Mouse (Mus musculus): ENCODE data around the gene Adam19. TPM values are rescaled to one million over a fixed set of nuclear protein-coding genes. Genes with fewer than 3 reads are reported as not detected.

The Adam19 gene
- polyA plus RNA-seq, 1 experiment from 2014 or later = 12.0 TPM

DNA sequence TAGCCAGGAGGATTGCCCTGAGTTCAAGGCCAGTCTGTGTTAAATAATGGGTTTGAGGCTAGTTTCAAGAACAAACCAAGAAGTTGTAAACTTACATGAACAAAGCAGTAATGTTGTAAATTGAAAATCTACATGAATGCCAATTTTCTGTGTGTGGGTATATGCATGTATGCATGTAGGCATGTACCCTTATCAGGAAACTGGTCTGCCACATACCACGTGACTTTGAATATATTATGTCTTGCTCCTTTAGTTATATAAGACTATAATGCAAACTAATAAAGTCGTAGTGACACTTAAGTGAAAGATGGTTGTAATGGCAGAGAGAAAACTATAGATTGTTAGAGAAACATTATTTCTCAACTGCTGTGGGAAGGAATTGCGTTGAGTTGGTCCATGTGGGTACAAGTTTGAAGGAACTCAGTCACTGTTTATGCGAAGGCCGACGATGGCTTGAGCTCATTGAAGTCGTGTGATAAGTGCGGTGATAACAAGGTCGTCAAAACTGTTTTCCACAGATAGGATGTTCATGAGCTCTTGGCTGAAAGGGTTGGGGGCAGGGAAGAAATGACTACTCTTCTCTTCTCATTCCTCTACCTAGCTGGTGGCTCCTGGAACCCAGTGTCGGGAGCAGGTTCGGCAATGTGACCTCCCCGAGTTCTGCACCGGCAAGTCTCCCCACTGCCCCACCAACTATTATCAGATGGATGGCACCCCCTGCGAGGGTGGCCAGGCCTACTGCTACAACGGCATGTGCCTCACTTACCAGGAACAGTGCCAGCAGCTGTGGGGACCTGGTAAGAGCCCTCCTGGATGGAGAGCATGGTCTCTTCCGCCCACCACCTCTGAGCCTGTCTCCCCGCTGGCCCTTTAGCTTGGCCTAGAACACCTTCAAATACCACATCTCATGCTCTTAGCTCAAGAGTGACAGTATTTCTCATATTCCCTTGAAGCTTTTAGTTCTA is 75.5 kb downstream of the Adam19 start:
- WGBS = 87% methylated on average over 17 of the region's 17 CpGs
- no peaks in the 10 kb centered on the region for H3K9me3 ChIP-seq (ENCODE audit: control insufficient read depth, low read length)
- no peak for ATAC-seq
- no peak overlapping the region for H3K9ac ChIP-seq (ENCODE audit: low read depth, low read length)
- no peaks in the 10 kb centered on the region for H3K4me1 ChIP-seq (ENCODE audit: control insufficient read depth, insufficient read depth, low read length)
- no peak overlapping the region for H3K27ac ChIP-seq (ENCODE audit: low read length)
- no peaks in the 10 kb centered on the region for H3K27me3 ChIP-seq (replicated peaks; ENCODE audit: control insufficient read depth, insufficient read depth, low read length)
- H3K36me3 ChIP-seq (ENCODE audit: control insufficient read depth, insufficient read depth, low read length) = 0 out of 2 replicates have a peak, but pooled peaks cover 4% of the 10 kb centered on the region
- H3K4me3 ChIP-seq (ENCODE audit: low read length) = no peak overlapping the region
- H3K4me2 ChIP-seq (ENCODE audit: low read depth, low read length) = no peak overlapping the region

GRCm38 (mm10) chr11:46134899-46135298 is 79.1 kb downstream of the Adam19 start:
- no peak for ATAC-seq
- H3K27ac ChIP-seq (ENCODE audit: low read length) = no peak overlapping the region
- no peaks in the 10 kb centered on the region for H3K27me3 ChIP-seq (replicated peaks; ENCODE audit: control insufficient read depth, insufficient read depth, low read length)
- WGBS = 79% methylated on average over 2 of the region's 2 CpGs
- H3K4me2 ChIP-seq (ENCODE audit: low read depth, low read length) = no peak overlapping the region
- H3K4me3 ChIP-seq (ENCODE audit: low read length) = no peak overlapping the region
- H3K36me3 ChIP-seq (ENCODE audit: control insufficient read depth, insufficient read depth, low read length) = 0 out of 2 replicates have a peak, but pooled peaks cover 6% of the 10 kb centered on the region
- no peak overlapping the region for H3K9ac ChIP-seq (ENCODE audit: low read depth, low read length)
- H3K9me3 ChIP-seq (ENCODE audit: control insufficient read depth, low read length) = no peaks in the 10 kb centered on the region
- no peaks in the 10 kb centered on the region for H3K4me1 ChIP-seq (ENCODE audit: control insufficient read depth, insufficient read depth, low read length)

DNA sequence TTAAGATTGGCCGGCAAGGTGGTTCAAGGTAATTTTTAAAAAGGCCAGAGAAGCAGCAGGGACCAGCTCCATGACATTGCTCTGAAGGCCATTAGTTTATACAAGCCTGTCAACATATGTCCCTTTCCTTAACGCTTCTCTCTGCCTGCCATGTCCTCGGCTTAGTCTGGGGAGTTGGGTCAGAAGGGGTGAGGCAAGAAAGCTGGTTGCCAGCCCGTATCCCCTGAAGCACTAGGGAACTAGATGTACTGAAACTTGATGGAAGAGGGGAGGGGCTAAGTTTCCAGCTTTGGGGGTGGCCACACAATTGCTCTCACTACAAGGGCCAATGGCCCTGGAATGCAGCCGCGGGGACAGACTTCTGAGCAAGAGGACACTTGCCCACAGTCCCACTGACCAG is 87.5 kb downstream of the Adam19 start:
- Histone ChIP-seq H3K27ac (ENCODE audit: low read length) (no peak overlapping the region), H3K36me3 (ENCODE audit: control insufficient read depth, insufficient read depth, low read length) (0 out of 2 replicates have a peak, but pooled peaks cover 10% of the 10 kb centered on the region), H3K27me3 (replicated peaks; ENCODE audit: control insufficient read depth, insufficient read depth, low read length) (no peaks in the 10 kb centered on the region), H3K9ac (ENCODE audit: low read depth, low read length) (no peak overlapping the region), H3K4me2 (ENCODE audit: low read depth, low read length) (no peak overlapping the region), H3K4me1 (ENCODE audit: control insufficient read depth, insufficient read depth, low read length) (no peaks in the 10 kb centered on the region), H3K4me3 (ENCODE audit: low read length) (no peak overlapping the region), H3K9me3 (ENCODE audit: control insufficient read depth, low read length) (no peaks in the 10 kb centered on the region)
- WGBS = 78% methylated on average over 6 of the region's 6 CpGs
- ATAC-seq = no peak

DNA sequence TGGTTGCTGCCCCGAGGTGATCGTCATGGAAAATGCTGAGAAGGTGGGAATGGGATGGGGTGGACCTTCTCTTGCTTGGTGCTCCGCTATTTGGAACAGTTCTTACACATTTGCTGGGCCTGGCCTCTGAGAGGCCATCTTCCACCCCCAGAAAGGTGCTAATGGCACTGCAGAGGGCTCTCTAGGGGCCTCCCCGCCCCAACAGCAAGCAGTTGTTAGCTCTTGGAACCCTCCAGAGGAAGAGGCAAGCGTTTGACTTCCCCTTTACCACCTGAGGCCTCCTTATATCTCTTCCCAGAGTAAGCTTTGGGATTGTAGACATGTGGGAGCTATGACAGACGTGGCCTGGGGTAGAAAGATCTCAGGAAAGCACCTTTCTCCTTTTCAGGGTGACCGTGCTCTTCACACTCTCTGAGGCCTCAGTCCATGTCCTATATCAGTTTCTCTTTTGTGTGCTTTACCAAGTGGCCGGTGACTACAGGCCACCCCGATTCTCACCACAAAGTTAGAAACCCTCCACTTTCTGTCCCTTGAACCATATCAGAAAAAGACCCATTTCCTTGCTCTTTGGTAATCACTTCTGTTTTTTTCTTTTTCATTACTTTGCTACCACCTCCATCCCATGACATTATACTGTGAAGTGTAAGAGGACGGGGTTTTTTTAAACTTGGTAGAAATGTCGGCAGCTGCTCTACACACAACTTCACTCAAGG is 89.5 kb downstream of the Adam19 start:
- Histone ChIP-seq H3K9me3 (ENCODE audit: control insufficient read depth, low read length) (no peaks in the 10 kb centered on the region), H3K4me2 (ENCODE audit: low read depth, low read length) (no peak overlapping the region), H3K4me1 (ENCODE audit: control insufficient read depth, insufficient read depth, low read length) (no peaks in the 10 kb centered on the region), H3K27ac (ENCODE audit: low read length) (no peak overlapping the region), H3K9ac (ENCODE audit: low read depth, low read length) (no peak overlapping the region), H3K27me3 (replicated peaks; ENCODE audit: control insufficient read depth, insufficient read depth, low read length) (no peaks in the 10 kb centered on the region), H3K36me3 (ENCODE audit: control insufficient read depth, insufficient read depth, low read length) (0 out of 2 replicates have a peak, but pooled peaks cover 4% of the 10 kb centered on the region), H3K4me3 (ENCODE audit: low read length) (no peak overlapping the region)
- 91% methylated on average over 11 of the region's 11 CpGs for WGBS
- no peak for ATAC-seq

DNA sequence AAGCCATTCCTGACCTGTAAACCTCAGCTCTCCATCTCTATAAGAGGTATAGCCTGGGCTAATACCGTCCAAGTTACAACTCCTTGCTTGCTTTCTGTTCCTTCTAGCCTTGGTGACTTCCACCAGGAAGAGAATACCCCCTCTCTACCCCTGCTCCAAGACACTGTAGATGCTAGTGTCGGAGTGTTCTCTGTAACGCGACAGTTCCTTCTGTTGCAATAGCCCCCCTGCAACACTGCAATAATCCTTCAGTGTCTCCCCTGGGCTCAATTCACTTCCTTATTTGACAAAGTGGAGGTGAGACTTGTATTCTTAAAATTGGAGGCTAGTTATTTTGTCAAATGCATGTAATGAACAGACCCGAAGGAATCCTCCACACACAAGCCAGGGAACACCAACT is 90.8 kb downstream of the Adam19 start:
- no peak overlapping the region for H3K9ac ChIP-seq (ENCODE audit: low read depth, low read length)
- no peak overlapping the region for H3K4me2 ChIP-seq (ENCODE audit: low read depth, low read length)
- ATAC-seq = no peak
- H3K4me3 ChIP-seq (ENCODE audit: low read length) = no peak overlapping the region
- no peaks in the 10 kb centered on the region for H3K9me3 ChIP-seq (ENCODE audit: control insufficient read depth, low read length)
- H3K27me3 ChIP-seq (replicated peaks; ENCODE audit: control insufficient read depth, insufficient read depth, low read length) = no peaks in the 10 kb centered on the region
- no peak overlapping the region for H3K27ac ChIP-seq (ENCODE audit: low read length)
- no peaks in the 10 kb centered on the region for H3K4me1 ChIP-seq (ENCODE audit: control insufficient read depth, insufficient read depth, low read length)
- H3K36me3 ChIP-seq (ENCODE audit: control insufficient read depth, insufficient read depth, low read length) = 0 out of 2 replicates have a peak, but pooled peaks cover 4% of the 10 kb centered on the region
- WGBS = 94% methylated on average over 5 of the region's 5 CpGs

- H3K4me1 ChIP-seq (ENCODE audit: control insufficient read depth, insufficient read depth, low read length) = no peaks in the 10 kb centered on the region
- no peak overlapping the region for H3K27ac ChIP-seq (ENCODE audit: low read length)
- 87% methylated on average over 8 of the region's 8 CpGs for WGBS
- H3K36me3 ChIP-seq (ENCODE audit: control insufficient read depth, insufficient read depth, low read length) = no peaks in the 10 kb centered on the region
- H3K4me3 ChIP-seq (ENCODE audit: low read length) = no peak overlapping the region
- H3K4me2 ChIP-seq (ENCODE audit: low read depth, low read length) = no peak overlapping the region
- no peaks in the 10 kb centered on the region for H3K9me3 ChIP-seq (ENCODE audit: control insufficient read depth, low read length)
- no peak overlapping the region for H3K9ac ChIP-seq (ENCODE audit: low read depth, low read length)
- H3K27me3 ChIP-seq (replicated peaks; ENCODE audit: control insufficient read depth, insufficient read depth, low read length) = no peaks in the 10 kb centered on the region
- ATAC-seq = no peak
These were observed 101.2 kb downstream of the Adam19 start for GRCm38 (mm10) chr11:46156945-46157344.

DNA sequence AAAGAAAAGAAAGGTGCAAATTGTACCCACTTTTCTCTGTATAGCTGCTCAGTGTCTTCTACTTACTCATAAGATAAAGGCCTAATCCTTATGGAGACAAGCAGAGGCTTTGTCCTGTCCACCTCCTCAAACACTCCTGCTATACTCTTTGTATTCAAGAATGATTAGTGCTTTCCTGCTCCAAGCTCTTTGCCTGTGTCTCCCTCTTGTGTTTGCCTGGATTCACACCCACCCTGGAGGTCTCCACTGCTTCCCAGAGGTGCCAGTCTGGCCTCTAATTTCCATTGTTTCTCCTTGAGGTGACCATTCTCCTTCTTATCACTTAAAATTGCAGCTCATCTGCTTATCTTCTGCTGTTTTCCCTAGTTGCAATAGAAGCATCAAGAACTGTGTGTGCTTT is 101.7 kb downstream of the Adam19 start:
- Histone ChIP-seq H3K27ac (ENCODE audit: low read length) (no peak overlapping the region), H3K4me2 (ENCODE audit: low read depth, low read length) (no peak overlapping the region), H3K36me3 (ENCODE audit: control insufficient read depth, insufficient read depth, low read length) (no peaks in the 10 kb centered on the region), H3K9me3 (ENCODE audit: control insufficient read depth, low read length) (no peaks in the 10 kb centered on the region), H3K27me3 (replicated peaks; ENCODE audit: control insufficient read depth, insufficient read depth, low read length) (no peaks in the 10 kb centered on the region), H3K9ac (ENCODE audit: low read depth, low read length) (no peak overlapping the region), H3K4me3 (ENCODE audit: low read length) (no peak overlapping the region), H3K4me1 (ENCODE audit: control insufficient read depth, insufficient read depth, low read length) (no peaks in the 10 kb centered on the region)
- no peak for ATAC-seq

DNA sequence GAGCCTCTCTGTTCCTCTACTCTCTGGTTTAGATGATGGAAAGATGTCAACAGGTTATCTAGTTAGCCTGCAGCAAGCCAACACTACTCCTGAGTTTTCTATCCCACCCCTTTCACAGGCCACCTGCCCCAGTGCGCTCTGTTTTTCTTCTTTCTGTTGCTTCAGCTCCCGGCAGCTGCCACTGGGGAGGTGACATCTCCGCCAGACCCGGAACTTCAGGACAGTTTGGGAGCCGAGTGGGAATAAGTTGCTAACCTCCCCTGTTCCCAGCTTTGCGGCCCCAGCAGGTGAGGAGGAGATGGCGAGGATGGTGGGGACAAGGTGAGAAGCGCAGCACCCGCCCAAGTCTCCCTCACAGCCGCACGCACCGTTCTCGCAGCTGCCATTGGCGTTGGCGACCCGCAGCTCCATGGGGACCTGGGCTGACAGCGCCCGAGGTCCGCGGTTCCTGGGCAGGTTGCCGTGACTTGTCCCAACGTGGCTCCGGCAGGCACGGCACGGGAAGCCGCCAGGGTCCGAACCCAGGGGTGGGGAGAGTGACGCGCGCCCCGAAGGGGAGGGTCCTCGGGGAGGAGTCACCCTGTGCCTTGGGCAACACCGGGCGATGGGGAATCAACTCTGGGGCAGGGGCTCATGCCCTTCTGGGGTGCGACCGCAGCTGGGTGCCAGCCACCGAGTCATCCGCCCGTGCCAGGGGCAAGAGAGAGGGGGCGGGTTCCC is 110.2 kb downstream of the Adam19 start, which contains the start of gene Nipal4:
Gene Nipal4 (minus strand): TSS at position 643 of the 720 bp plus-strand sequence.
- ATAC-seq = peak; percentile 82
- Histone ChIP-seq H3K9ac (ENCODE audit: low read depth, low read length) (peak within 1 kb of the TSS; percentile 76), H3K36me3 (ENCODE audit: control insufficient read depth, insufficient read depth, low read length) (no peaks in the 10 kb centered on the region), H3K27ac (ENCODE audit: low read length) (no peak within 1 kb of the TSS), H3K4me2 (ENCODE audit: low read depth, low read length) (peak within 1 kb of the TSS; percentile 94), H3K9me3 (ENCODE audit: control insufficient read depth, low read length) (no peaks in the 10 kb centered on the region), H3K4me3 (ENCODE audit: low read length) (peak within 1 kb of the TSS; percentile 62), H3K27me3 (replicated peaks; ENCODE audit: control insufficient read depth, insufficient read depth, low read length) (no peaks in the 10 kb centered on the region), H3K4me1 (ENCODE audit: control insufficient read depth, insufficient read depth, low read length) (no peaks in the 10 kb centered on the region)
- WGBS = 1% methylated on average over 40 of the region's 40 CpGs

DNA sequence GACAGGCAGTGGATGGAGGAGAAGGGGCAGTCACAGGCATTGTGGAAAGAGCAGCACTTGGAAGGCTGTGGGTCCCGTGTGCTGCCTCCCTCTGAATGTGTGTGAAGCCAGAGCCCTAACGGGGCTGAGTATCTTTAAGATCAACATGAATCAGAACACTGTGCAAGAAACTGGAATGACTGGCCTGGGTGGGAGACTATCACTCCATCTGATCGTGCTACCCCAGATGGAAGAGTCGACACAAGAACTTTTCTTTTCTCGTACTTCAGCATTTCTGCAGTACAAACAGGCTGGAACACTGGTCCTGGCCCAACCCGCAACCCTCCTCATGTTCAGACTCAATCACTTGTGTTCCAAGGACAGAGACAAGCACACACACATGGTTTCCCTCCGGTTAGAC is 112.7 kb downstream of the Adam19 start:
- H3K9me3 ChIP-seq (ENCODE audit: control insufficient read depth, low read length) = no peaks in the 10 kb centered on the region
- no peak overlapping the region for H3K4me2 ChIP-seq (ENCODE audit: low read depth, low read length)
- WGBS = 88% methylated on average over 7 of the region's 7 CpGs
- no peak for ATAC-seq
- H3K27ac ChIP-seq (ENCODE audit: low read length) = no peak overlapping the region
- H3K4me1 ChIP-seq (ENCODE audit: control insufficient read depth, insufficient read depth, low read length) = no peaks in the 10 kb centered on the region
- H3K9ac ChIP-seq (ENCODE audit: low read depth, low read length) = no peak overlapping the region
- no peaks in the 10 kb centered on the region for H3K36me3 ChIP-seq (ENCODE audit: control insufficient read depth, insufficient read depth, low read length)
- H3K27me3 ChIP-seq (replicated peaks; ENCODE audit: control insufficient read depth, insufficient read depth, low read length) = no peaks in the 10 kb centered on the region
- H3K4me3 ChIP-seq (ENCODE audit: low read length) = no peak overlapping the region

Measured in intestine, embryonic 16.5 days (tissue).